Mouse (Mus musculus) lung, postnatal 25 days (tissue): Measurements from ENCODE around the gene Iqck.

Experiments
- DNase-seq: peaks from one replicate; pipeline ENCODE4 v3.0.0; 2022; ENCODE audit warnings: low spot score

Gene Iqck

DNA sequence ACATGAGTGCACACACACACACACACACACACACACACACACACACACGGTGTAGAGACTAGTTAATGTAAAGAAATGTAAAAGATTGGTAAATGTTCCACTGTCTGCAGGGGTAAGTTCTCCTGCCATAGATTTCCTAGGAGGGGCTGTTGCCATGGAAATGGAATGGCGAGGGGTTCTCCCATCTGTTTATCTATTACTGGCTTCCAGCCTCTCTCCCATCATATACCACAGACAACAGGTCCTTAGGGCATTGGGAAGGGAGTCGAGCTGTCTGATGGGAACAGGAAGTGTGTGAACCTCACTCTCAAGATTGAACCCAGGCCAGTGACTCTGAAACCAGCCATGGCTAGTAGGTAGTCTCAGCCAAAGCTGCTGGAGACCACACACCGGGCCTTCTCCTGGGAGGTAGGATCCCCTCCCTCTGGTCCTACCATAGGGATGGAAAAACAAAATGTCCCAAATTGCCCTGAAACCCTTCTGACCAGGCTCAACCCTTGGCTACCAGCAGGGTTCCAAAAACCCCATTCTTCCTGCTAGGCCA is 135.9 kb downstream of the Iqck start:
- no peak for DNase-seq

DNA sequence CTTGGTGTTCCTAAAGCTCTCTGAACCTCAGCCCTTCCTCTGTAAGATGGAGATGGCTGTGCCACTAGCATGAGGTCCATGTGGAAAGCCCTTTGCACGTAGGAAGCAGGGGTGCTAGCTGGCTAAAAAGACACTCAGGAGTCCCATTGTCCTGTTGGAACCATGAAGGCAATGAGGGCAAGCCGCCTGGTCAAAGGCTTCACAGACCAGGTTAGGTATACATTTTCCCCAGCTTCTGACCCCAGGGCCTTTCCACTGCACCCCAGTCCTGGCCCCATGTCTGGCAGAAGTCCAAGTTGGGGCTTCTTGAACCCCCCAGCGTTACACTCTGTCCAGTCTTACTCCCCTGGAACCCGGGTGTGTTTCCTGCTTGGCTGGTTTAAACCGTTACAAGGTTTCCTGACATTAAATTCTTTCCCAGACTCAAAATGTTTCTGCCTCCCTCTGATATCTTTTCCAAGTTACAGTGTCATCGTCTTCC is 136.6 kb downstream of the Iqck start:
- no peak for DNase-seq

DNA sequence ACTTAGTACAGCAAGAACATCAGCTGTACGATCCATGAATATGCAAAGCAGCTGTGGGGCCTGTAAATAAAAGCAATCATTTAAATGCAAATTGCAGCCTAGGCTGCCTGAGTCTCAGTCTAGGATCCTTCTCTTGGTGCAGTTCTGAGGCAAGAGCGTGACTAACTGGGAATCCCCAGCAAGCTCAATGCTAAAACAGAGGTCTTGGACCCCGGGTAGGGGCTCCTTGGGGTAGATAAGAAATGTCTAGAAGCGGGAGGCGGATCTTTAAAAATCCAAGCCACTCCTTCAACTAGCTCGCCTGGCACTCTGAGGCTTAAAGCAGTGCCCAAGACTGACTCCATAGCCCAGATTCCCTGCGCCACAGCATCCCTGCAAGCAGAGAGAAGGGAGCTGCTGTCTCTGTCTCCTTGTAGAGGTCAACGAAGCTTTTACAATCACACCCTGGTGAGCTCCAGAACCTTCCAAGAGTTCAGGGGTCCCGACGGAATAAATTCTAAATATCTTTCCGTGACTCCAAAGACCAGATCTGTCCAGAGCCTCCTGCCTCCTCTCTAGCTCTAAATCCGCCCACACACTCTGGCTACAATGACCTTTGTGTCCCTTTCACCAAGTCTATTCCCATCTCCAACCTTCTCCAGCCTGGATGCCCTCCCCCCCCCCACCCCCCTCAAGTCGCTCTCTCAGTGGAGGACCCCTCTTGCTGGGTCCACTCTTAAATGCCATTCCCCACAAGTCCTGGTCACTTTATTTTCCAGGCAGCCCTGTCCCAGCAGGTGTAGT is 137.3 kb downstream of the Iqck start:
- no peak for DNase-seq

DNA sequence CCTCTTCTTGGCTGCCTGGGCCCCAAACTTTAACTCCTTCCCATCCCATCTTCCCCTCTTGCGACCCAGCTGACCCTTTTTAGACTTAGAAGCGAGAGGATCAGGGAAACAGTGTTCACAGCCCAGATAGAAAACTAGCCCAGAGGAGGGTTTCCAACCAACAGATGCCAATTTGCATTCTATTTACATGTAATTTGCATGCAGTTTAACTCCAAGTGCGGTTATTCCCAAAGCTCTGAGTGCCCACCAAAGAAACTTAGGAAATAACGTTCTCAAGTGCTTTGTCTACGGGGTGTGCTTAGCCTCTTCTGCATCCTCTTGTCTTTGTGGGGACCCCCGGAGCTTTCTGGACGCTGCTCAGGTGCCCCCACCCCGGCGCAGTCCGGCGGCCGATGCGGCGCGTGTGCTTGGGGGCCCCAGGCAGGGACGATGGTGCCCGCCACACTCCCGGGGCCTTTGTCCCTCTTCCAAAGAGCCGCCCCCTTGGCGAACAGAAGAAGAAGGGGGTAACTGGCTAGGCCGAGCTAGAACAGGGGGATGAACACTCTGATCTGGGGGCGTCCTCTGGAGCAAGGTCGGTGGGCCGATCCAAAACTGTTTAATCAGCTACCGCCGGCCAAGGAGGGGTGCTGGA is 138.2 kb downstream of the Iqck start:
- DNase-seq, result no peak

DNA sequence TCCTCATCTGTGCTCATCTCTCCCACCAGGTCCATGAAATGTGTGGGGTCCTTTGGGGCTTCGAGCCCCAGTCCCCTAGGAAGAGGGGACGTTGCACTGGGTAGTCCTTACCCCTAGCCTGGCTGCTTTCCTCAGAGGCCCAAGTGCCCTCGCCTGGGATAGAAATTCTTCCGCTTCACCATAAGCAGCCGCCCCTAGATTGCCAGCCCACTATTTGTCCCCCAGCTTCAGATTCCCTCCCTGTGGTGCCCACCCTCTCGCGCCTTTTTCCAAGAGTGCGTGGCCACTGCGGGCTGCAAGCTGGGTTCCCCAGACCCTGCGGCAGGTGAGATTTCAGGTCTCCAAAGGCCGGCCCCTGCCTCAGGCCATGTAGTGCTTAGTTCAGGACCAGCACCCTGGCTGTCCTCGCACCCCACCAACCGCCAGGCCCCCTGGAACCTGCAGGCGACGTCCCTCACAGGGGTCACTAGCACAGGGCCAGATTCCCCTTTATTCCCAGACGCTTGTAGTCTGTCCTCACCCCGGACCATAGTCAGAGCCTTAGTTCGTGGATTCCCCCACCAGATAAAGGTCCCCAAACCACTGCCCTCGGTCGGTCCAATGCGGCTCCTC is 138.8 kb downstream of the Iqck start:
- no peak for DNase-seq

DNA sequence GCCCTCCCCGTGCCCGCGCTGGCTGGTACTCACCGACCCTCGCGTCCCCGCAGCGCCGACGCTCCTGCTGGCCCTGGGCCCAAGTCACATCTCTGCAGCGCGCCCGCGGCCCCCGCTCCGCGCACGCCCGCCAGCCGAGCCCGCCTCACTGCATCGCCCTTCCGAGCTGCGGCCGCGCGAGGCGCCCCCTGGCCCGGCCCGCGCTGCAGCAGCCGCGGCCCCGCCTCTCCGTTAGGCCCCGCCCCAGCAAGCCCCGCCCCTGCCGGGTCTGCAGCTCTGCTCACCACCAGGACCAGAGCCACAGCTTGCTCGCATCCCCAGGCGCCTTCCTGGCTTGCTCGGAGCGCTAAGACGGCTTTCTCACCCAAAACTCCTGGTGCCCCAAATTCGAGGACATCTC is 139.5 kb downstream of the Iqck start, which contains the start of gene Gprc5b:
Gene Gprc5b (minus strand): TSS at position 205 of the 400 bp plus-strand sequence.
- peak; percentile 86 for DNase-seq

DNA sequence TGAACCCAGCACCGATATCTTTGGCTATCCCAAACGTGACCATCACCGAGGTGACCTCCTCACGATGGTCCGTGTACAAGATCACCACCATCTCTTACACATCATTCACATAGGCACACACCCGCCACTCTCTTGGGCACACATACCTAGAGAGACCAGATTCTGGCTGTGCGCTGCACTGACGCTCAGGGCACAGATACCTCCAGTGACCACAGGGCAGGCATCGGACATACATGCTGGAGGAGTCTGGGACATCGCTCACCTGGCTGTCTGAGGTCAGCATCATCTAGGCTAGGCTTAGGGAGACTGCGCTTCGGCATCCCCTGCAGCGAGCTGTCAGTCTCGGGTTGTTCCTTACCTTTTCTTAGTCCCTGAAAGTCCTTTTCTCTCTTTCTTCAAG is 140.1 kb downstream of the Iqck start:
- DNase-seq, result no peak

DNA sequence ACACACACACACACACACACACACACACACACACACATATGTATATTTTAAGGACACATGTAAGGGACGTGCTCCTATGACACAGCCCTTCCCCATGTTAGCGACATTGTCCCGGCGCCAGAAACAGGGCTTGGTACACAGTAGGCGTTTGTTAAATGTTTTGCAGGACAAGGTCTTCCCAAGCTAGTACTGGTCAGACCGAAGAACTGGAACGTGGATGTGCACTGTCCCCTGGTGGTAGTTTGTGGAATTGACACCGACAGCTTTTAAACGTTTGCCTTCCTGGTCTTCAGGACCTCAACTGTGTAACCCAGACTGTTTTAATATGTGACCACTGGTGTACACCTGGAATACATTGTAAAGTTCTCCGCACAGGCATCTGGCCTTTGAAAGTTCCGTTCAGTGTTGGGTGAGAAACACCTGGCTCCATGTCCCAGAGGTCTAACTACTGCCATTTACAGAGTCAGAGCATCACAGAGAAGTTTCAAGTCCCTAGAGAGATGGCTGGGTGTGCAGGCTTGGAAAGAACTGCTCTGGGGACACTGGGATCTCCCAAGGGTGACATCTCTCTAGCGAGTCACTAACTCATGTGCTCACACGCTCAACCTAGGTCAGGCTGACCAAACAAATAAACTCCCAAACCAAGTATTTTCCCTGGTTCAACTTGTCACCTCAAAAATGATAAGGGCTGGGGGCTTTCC is 140.7 kb downstream of the Iqck start:
- peak; percentile 83 for DNase-seq

DNA sequence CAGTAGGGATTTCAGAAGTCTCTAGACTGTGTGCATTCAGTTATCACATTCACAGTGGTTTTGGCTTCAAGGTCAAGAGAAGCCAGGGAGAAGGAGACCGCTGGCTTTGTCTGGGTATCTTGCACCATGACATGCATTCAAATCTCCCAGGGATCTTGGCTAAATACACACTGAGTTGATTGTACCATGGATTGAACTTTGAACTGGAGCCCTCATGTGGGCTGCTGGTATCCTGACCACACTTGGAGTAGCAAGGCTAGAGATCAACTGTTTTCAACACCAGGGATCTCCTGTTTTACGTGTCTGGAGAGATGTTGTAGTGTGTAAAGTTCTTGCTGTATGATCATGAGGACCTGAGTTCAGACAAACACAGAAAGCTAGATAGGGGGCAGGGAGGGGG is 144.3 kb downstream of the Iqck start:
- no peak for DNase-seq

DNA sequence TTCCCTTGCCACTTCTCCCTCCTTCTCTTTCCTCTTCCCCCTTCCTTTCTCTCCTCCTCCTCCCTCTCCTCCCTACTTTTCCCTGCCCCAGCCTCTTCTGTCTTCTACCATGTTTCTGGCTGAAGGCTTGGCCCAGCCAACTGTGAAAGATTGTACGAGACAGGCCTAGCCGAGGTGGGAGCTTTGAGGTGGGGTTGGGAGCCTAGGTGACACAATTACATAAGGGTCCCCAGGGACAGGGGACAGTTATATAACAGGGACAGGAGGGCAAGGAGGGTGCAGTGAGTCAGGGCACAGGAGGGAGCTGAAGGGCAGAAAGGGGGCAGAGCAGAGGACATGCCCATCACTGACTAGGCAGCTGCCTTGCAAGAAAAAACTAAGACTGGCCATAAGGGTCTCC is 146.4 kb downstream of the Iqck start:
- no peak for DNase-seq

DNA sequence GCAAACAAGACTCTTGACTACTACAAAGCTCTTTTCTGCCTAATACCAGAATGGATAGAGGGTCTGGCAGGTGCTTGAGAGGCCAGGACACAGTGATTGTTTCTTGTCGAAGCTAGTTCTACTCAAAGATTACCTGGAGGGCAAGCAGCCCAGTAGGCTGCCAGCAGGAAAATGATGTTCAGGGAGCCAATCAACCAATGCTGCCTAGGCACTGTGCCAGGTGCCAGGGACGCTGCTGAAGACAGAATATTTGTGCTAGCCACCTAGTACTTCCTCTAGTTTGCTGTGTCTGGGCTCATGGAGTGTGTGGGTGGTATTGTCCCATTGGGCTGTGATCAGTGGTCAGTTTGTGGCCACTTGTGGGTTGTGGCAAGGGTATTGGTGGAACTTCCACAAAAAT is 146.9 kb downstream of the Iqck start:
- no peak for DNase-seq

DNA sequence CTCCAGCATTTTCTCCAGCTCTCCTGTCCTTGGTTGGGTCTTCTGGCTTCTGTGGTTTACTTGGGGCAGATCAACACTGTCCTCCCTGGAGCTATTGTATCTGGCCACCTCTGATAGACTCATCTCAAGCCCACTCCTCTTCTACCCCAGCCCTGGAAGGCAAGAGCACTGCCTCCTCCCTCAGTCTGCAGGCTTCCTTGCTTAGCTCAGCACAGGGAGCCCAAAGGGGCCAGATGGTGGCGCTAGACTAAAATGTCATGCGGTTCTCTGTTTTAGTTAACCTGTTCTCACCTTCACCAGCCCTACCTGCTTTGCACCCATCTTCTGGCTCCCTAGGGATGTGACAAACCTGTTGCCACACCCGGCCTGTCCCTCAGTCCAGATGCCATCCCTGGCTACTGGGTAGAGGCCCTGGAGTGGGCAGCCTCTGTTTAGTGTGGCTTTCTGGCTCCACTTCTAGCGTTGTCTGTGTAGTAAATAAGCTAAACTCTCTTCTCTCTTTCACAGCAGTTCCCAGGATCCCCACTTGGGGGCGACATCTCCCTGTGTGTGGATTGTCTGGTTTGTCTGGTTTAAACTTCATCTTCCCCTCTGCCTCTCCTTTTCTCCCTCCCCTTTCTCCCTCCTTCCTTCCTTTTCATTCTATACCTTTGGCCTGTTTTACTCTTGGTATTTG is 155.4 kb downstream of the Iqck start:
- peak; percentile 27 for DNase-seq

DNA sequence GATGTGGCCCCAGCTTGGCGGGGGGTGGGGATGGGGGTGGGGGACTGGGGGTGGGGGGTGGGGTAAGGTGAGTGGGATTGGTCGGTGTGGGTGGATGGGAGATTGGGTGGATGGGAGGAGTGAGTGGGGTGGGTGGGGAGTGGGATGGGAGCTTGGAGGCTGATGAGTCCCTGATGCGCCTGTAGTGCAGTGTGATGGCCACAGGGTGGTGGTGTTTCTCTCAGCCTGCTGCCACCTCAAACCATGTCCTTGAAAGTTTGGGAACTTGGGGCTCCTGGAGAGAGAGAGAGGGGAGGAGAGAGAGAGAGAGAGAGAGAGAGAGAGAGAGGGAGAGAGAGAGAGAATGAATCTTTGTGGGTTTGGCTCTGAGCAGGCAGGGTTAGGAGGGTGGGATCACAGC is 160.2 kb downstream of the Iqck start:
- DNase-seq, result no peak

DNA sequence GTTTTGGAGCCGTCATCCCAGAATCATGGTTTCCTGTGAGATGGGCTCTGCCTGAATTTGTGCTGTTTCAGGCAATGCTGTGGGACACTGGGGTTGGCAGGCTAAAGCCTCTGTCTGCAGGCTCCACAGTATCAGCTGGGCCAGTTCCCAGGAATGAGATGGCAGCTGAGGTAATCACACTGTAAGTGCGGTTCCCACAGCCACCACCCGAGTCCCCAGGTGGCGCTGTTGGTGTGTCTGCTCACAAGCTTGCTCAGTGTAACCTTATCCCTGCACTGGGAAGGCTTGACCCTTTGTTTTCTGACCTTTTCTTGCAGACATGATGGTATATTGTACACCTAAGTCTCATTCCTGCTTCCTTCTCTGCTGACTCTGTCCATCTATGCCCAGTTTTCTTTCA is 164.0 kb downstream of the Iqck start:
- DNase-seq, result no peak
